Mouse (Mus musculus): Measurements from ENCODE around the gene Chrd. TPM values are rescaled to one million over a fixed set of nuclear protein-coding genes. Genes with fewer than 3 reads are reported as not detected.
A peak's percentile ranks its signal among the peaks of the same experiment; 100 is the strongest.

Gene Chrd
- polyA plus RNA-seq, 1 experiment from 2014 or later = 5.6 TPM

- WGBS = 85% methylated on average over 7 of the region's 7 CpGs
- Histone ChIP-seq H3K9ac (ENCODE audit: low read length) (no peak overlapping the region), H3K36me3 (ENCODE audit: control insufficient read depth, insufficient read depth, low read length) (no peaks in the 10 kb centered on the region), H3K9me3 (replicated peaks; ENCODE audit: control insufficient read depth, low read length) (no peaks in the 10 kb centered on the region), H3K4me1 (ENCODE audit: control insufficient read depth, insufficient read depth, low read length) (peaks cover 12% of the 10 kb centered on the region), H3K27me3 (ENCODE audit: control insufficient read depth, insufficient read depth, low read length) (peaks cover 14% of the 10 kb centered on the region), H3K4me2 (ENCODE audit: low read depth, low read length) (no peak overlapping the region), H3K4me3 (replicated peaks; ENCODE audit: low read length) (no peak overlapping the region), H3K27ac (ENCODE audit: low read length) (no peak overlapping the region)
- no peak for ATAC-seq (ENCODE audit: insufficient read depth, low FRiP score)
These were observed 3.2 kb downstream of the Chrd start for GRCm38 (mm10) chr16:20736168-20736567.

DNA sequence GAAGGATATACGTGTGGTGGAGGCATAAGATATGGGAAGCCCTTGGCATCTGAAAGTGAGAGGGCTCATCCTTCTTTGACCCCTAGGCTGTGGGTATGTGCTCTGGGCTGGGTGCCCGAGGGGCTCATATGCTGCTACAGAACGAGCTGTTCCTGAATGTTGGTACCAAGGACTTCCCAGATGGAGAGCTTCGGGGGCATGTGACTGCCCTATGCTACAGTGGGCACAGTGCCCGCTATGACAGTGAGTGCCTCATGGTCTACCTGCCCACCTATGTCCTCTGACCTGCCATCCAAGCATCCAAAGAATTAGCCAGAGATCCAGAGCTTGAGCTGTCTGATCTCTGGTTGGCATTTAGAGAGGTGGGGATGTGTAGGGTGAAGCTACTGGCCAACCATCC is 3.9 kb downstream of the Chrd start:
- no peak for ATAC-seq (ENCODE audit: insufficient read depth, low FRiP score)
- H3K36me3 ChIP-seq (ENCODE audit: control insufficient read depth, insufficient read depth, low read length) = no peaks in the 10 kb centered on the region
- peaks cover 12% of the 10 kb centered on the region for H3K4me1 ChIP-seq (ENCODE audit: control insufficient read depth, insufficient read depth, low read length)
- no peak overlapping the region for H3K9ac ChIP-seq (ENCODE audit: low read length)
- no peak overlapping the region for H3K4me2 ChIP-seq (ENCODE audit: low read depth, low read length)
- H3K9me3 ChIP-seq (replicated peaks; ENCODE audit: control insufficient read depth, low read length) = no peaks in the 10 kb centered on the region
- H3K27ac ChIP-seq (ENCODE audit: low read length) = no peak overlapping the region
- WGBS = 88% methylated on average over 5 of the region's 5 CpGs
- H3K27me3 ChIP-seq (ENCODE audit: control insufficient read depth, insufficient read depth, low read length) = peaks cover 14% of the 10 kb centered on the region
- H3K4me3 ChIP-seq (replicated peaks; ENCODE audit: low read length) = no peak overlapping the region

GRCm38 (mm10) chr16:20739845-20740244 is 6.9 kb downstream of the Chrd start:
- H3K4me1 ChIP-seq (ENCODE audit: control insufficient read depth, insufficient read depth, low read length) = no peaks in the 10 kb centered on the region
- H3K27me3 ChIP-seq (ENCODE audit: control insufficient read depth, insufficient read depth, low read length) = peaks cover 2% of the 10 kb centered on the region
- ATAC-seq (ENCODE audit: insufficient read depth, low FRiP score) = no peak
- no peak overlapping the region for H3K4me2 ChIP-seq (ENCODE audit: low read depth, low read length)
- H3K9ac ChIP-seq (ENCODE audit: low read length) = no peak overlapping the region
- H3K36me3 ChIP-seq (ENCODE audit: control insufficient read depth, insufficient read depth, low read length) = no peaks in the 10 kb centered on the region
- no peak overlapping the region for H3K27ac ChIP-seq (ENCODE audit: low read length)
- WGBS = 87% methylated on average over 9 of the region's 9 CpGs
- no peaks in the 10 kb centered on the region for H3K9me3 ChIP-seq (replicated peaks; ENCODE audit: control insufficient read depth, low read length)
- H3K4me3 ChIP-seq (replicated peaks; ENCODE audit: low read length) = no peak overlapping the region

DNA sequence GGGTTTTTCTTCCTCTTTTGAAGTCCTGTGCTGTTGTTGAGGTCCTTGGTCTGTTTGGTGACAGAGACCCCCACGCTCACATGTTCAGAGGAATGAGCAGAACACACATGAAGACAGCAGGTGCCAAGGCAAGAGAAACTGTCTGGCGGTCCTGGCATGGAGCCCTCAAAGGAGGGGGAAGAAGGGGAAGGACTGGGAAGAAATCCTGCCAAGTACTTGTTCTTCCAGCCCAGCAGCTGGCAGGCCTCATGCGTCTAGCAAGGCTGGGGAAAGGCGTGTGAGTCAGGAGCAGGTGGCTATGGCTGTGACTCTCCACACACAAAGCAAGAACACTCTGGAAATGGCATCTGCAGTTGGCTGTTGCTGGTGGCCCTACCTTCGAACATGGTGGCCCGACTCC is 13.7 kb downstream of the Chrd start:
- Histone ChIP-seq H3K9me3 (replicated peaks; ENCODE audit: control insufficient read depth, low read length) (no peaks in the 10 kb centered on the region), H3K4me2 (ENCODE audit: low read depth, low read length) (no peak overlapping the region), H3K9ac (ENCODE audit: low read length) (no peak overlapping the region), H3K4me3 (replicated peaks; ENCODE audit: low read length) (no peak overlapping the region), H3K27me3 (ENCODE audit: control insufficient read depth, insufficient read depth, low read length) (no peaks in the 10 kb centered on the region), H3K36me3 (ENCODE audit: control insufficient read depth, insufficient read depth, low read length) (no peaks in the 10 kb centered on the region), H3K4me1 (ENCODE audit: control insufficient read depth, insufficient read depth, low read length) (0 out of 2 replicates have a peak, but pooled peaks cover 4% of the 10 kb centered on the region), H3K27ac (ENCODE audit: low read length) (no peak overlapping the region)
- ATAC-seq (ENCODE audit: insufficient read depth, low FRiP score) = peak; percentile 68; the same call in 1 of the 2 replicates
- WGBS = 47% methylated on average over 6 of the region's 6 CpGs

DNA sequence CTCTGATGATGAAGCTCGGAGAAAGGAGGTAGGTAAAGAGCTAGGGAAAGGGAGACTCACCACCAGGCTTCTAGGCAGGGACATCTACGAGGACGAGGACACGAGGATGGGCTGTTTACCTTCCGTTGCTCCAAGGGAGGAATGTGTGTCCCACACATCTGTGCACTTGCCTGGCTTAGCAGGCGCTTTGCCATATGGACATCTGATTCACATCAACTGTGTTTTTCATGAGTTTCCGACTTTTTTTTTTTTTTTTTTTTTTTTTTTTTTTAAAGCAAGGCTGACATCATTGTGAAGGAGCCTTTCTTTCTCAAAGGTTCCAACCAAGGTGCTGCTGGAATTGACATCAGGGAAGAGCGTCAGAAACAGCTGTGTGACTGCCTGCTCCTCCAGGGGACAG is 17.6 kb downstream of the Chrd start:
- 41% methylated on average over 8 of the region's 8 CpGs for WGBS
- H3K27ac ChIP-seq (ENCODE audit: low read length) = no peak overlapping the region
- H3K4me3 ChIP-seq (replicated peaks; ENCODE audit: low read length) = no peak overlapping the region
- 0 out of 2 replicates have a peak, but pooled peaks cover 4% of the 10 kb centered on the region for H3K4me1 ChIP-seq (ENCODE audit: control insufficient read depth, insufficient read depth, low read length)
- no peaks in the 10 kb centered on the region for H3K27me3 ChIP-seq (ENCODE audit: control insufficient read depth, insufficient read depth, low read length)
- no peaks in the 10 kb centered on the region for H3K9me3 ChIP-seq (replicated peaks; ENCODE audit: control insufficient read depth, low read length)
- H3K4me2 ChIP-seq (ENCODE audit: low read depth, low read length) = no peak overlapping the region
- H3K36me3 ChIP-seq (ENCODE audit: control insufficient read depth, insufficient read depth, low read length) = no peaks in the 10 kb centered on the region
- no peak overlapping the region for H3K9ac ChIP-seq (ENCODE audit: low read length)
- no peak for ATAC-seq (ENCODE audit: insufficient read depth, low FRiP score)

DNA sequence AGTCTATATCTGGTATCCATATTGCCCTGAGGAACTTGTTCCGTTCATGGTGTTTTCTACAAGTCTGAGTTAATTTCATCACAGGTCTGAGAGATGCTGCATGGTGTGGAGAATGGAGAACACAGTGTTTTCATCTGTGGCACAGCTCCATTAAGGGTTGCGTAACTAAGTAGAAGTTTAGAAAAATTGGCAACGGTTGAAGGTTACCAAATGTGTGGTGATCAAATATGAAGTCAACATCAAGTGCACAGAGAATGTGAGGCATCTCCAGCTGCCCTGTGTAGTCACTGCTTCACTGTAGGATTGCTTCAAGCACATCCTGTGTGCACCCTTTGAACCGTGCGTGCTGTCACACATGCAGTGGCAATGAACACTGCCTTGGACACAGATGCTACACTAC is 23.1 kb downstream of the Chrd start:
- Histone ChIP-seq H3K9ac (ENCODE audit: low read length) (no peak overlapping the region), H3K4me1 (ENCODE audit: control insufficient read depth, insufficient read depth, low read length) (no peaks in the 10 kb centered on the region), H3K4me3 (replicated peaks; ENCODE audit: low read length) (no peak overlapping the region), H3K27ac (ENCODE audit: low read length) (no peak overlapping the region), H3K9me3 (replicated peaks; ENCODE audit: control insufficient read depth, low read length) (no peaks in the 10 kb centered on the region), H3K36me3 (ENCODE audit: control insufficient read depth, insufficient read depth, low read length) (no peaks in the 10 kb centered on the region), H3K27me3 (ENCODE audit: control insufficient read depth, insufficient read depth, low read length) (no peaks in the 10 kb centered on the region), H3K4me2 (ENCODE audit: low read depth, low read length) (no peak overlapping the region)
- 89% methylated on average over 5 of the region's 5 CpGs for WGBS
- ATAC-seq (ENCODE audit: insufficient read depth, low FRiP score) = no peak

- Histone ChIP-seq H3K9ac (ENCODE audit: low read length) (no peak overlapping the region), H3K27me3 (ENCODE audit: control insufficient read depth, insufficient read depth, low read length) (no peaks in the 10 kb centered on the region), H3K27ac (ENCODE audit: low read length) (no peak overlapping the region), H3K4me1 (ENCODE audit: control insufficient read depth, insufficient read depth, low read length) (no peaks in the 10 kb centered on the region), H3K4me3 (replicated peaks; ENCODE audit: low read length) (no peak overlapping the region), H3K4me2 (ENCODE audit: low read depth, low read length) (no peak overlapping the region), H3K36me3 (ENCODE audit: control insufficient read depth, insufficient read depth, low read length) (no peaks in the 10 kb centered on the region), H3K9me3 (replicated peaks; ENCODE audit: control insufficient read depth, low read length) (no peaks in the 10 kb centered on the region)
- ATAC-seq (ENCODE audit: insufficient read depth, low FRiP score) = no peak
- 78% methylated on average over 1 of the region's 1 CpGs for WGBS
These were observed 24.5 kb downstream of the Chrd start for GRCm38 (mm10) chr16:20757385-20757784.

DNA sequence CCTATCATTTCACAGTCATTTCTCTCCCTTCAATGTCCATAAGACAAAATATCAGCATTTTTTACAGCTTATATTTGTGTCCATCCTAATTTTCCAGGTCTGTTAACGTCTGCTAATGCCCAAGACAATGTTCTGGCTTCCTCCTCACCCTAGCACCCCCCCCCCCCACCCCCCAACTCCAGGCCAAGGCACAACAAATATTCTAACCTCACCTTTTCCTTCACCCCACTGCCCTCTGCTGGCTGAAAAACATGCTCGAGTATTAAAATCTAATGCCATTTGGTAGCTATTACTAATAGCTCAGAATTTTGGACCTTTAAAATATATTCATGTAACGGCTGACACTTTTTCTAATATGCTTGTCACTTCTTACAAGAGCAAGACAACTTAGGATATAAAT is 28.8 kb downstream of the Chrd start:
- WGBS = 7% methylated on average over 3 of the region's 3 CpGs
- H3K27me3 ChIP-seq (ENCODE audit: control insufficient read depth, insufficient read depth, low read length) = no peaks in the 10 kb centered on the region

GRCm38 (mm10) chr16:20765244-20765643 is 32.3 kb downstream of the Chrd start:
- no peak for ATAC-seq (ENCODE audit: insufficient read depth, low FRiP score)
- H3K9ac ChIP-seq (ENCODE audit: low read length) = no peak overlapping the region
- H3K4me2 ChIP-seq (ENCODE audit: low read depth, low read length) = no peak overlapping the region
- H3K36me3 ChIP-seq (ENCODE audit: control insufficient read depth, insufficient read depth, low read length) = no peaks in the 10 kb centered on the region
- no peak overlapping the region for H3K27ac ChIP-seq (ENCODE audit: low read length)
- H3K4me3 ChIP-seq (replicated peaks; ENCODE audit: low read length) = no peak overlapping the region
- H3K27me3 ChIP-seq (ENCODE audit: control insufficient read depth, insufficient read depth, low read length) = no peaks in the 10 kb centered on the region
- 51% methylated on average over 9 of the region's 9 CpGs for WGBS
- no peaks in the 10 kb centered on the region for H3K9me3 ChIP-seq (replicated peaks; ENCODE audit: control insufficient read depth, low read length)
- H3K4me1 ChIP-seq (ENCODE audit: control insufficient read depth, insufficient read depth, low read length) = no peaks in the 10 kb centered on the region

More for the DNA sequence above, 28.8 kb downstream of the Chrd start:
- no peak for ATAC-seq (ENCODE audit: insufficient read depth, low FRiP score)
- no peaks in the 10 kb centered on the region for H3K36me3 ChIP-seq (ENCODE audit: control insufficient read depth, insufficient read depth, low read length)
- H3K9ac ChIP-seq (ENCODE audit: low read length) = no peak overlapping the region
- H3K4me1 ChIP-seq (ENCODE audit: control insufficient read depth, insufficient read depth, low read length) = no peaks in the 10 kb centered on the region
- no peaks in the 10 kb centered on the region for H3K9me3 ChIP-seq (replicated peaks; ENCODE audit: control insufficient read depth, low read length)
- H3K4me3 ChIP-seq (replicated peaks; ENCODE audit: low read length) = no peak overlapping the region
- H3K4me2 ChIP-seq (ENCODE audit: low read depth, low read length) = no peak overlapping the region
- H3K27ac ChIP-seq (ENCODE audit: low read length) = no peak overlapping the region

DNA sequence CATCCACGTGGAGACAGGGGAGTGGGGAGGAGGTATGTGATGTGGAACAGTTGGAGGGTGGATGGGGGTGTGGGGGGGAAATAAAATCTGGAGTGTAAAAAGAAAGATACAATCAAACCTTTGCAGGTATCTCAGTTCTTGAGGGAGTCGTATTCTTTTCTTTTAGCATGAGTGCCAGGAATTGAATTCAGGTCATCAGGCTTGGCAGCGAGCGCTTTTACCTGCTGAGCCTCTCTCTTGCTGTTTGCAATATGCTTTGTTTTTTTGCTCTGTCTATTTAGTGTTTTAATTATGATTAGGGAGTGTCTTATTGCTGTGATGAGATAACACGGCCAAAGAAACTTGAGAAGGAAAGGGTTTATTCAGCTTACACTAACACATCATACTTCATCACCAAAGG is 42.1 kb downstream of the Chrd start:
- 68% methylated on average over 5 of the region's 5 CpGs for WGBS
- Histone ChIP-seq H3K9me3 (replicated peaks; ENCODE audit: control insufficient read depth, low read length) (no peaks in the 10 kb centered on the region), H3K27me3 (ENCODE audit: control insufficient read depth, insufficient read depth, low read length) (no peaks in the 10 kb centered on the region), H3K4me1 (ENCODE audit: control insufficient read depth, insufficient read depth, low read length) (no peaks in the 10 kb centered on the region), H3K36me3 (ENCODE audit: control insufficient read depth, insufficient read depth, low read length) (no peaks in the 10 kb centered on the region), H3K27ac (ENCODE audit: low read length) (no peak overlapping the region), H3K4me3 (replicated peaks; ENCODE audit: low read length) (no peak overlapping the region), H3K9ac (ENCODE audit: low read length) (no peak overlapping the region), H3K4me2 (ENCODE audit: low read depth, low read length) (no peak overlapping the region)
- ATAC-seq (ENCODE audit: insufficient read depth, low FRiP score) = no peak

Data from stomach, embryonic 16.5 days (tissue).